Mouse (Mus musculus) urinary bladder, adult 18-20 months (tissue): ENCODE measurements at regions not wholly inside any gene's neighbourhood (a gene's known extent, or its start where the extent isn't known, plus 50 kb on each side); places are given as distances from the start of the nearest gene placed in this dataset.
A peak's percentile ranks its signal among the peaks of the same experiment; 100 is the strongest.
"Not testable (repeated sequence)": the region's sequence is repeated elsewhere in the genome, so short reads cannot be mapped to it uniquely, and the experiment has no call there.

ENCODE experiments used
- DNase-seq, 2 experiments: peaks; one replicate each; pipeline ENCODE4 v3.0.0; 2022; ENCODE audit warnings: low spot score in 2 of 2, mixed read lengths in 2 of 2

DNA sequence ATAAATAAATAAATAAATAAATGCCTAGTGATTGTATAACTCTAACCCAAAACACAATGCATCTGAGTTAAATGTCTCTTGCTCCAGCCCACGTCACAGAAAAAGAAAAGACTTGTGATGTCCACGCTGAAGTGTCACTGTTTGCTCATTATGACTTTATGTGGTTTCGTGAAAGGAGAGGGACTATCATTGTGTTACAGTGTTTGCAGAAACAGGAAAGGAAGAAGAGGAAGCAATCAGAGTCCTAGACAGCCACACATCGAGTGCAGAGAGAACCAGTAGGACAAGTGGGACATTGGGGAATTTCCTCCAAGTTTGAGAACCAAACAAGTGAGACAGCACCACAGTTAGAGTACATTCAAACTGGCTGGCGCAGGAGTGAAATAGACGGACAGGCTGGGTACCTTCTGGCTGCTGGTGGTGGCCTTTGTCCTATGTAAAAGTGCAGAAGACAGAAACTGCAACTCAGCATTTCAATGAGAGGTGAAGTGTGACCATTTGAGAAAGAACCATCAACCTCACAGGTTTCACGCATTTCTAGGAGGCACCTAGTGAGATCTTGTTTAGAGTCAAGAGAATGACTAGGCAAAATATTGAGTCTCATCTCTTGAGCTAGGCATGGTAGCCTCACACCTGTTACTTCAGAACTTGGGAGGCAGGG, 59.6 kb downstream of the Fasl start:
- no peak for DNase-seq

- DNase-seq: not testable (repeated sequence)
Observed at GRCm38 (mm10) chr1:161727357-161727756, 60.9 kb downstream of the Fasl start.

DNA sequence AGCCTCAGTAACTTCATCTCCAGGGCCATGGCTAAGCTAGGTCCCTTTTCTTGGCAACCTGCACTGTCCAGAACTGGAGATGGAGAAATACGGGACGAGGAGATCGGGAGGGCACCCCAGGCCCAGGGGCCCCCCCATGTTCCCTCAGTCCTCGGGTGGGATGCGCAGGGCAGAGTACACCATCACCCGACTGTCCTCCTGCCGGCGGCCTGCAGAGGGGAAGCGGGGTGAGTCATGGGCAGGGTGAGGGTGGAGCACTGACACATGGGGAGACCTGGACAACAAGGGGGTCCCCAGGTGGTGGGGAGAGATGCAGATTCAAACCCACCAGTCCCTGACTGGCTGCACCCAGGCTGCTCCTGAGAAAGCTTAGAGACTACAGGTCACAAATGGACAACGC, 62.2 kb downstream of the Fasl start:
- not testable (repeated sequence) for DNase-seq

DNA sequence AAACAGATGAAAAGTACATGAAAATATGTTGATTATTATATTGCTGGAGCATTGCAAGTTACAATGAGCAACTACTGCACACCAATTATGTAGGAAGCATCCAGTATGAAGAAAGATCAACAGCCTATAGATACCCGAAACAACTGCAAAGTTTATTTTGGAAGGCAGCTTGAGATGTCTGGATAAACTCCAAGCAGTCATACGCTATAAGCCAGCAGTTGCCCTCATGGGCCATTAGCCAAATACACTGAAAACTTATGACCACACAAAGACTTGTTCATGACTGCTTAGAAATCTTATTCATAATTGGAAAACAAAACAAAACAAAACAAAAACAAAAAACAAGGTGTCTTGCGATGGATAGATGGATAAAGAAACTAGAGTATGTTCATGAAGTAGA, 68.4 kb downstream of the Fasl start:
- DNase-seq: no peak

DNA sequence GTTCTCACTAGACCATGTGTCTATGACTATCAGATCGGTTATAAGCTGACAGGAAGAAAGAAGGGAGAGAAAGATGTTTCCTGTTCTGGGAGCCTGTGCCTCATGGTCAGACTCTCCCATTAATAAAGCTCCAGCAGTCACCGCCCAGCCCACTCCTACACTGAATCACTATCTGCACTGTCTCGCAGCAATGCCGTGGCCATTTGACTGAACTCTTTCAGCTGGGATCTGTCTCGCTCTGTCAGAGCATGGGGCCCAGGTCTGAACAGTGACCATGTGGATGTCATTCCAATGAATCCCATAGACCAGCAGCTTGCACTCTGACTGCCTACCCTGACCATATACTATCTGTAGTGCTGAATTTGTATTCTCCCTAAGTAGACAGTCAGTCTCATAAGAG, 70.0 kb downstream of the Fasl start:
- no peak for DNase-seq

GRCm38 (mm10) chr1:161712918-161713317, 75.4 kb downstream of the Fasl start:
- no peak for DNase-seq

GRCm38 (mm10) chr1:161712283-161712682, 76.0 kb downstream of the Fasl start:
- DNase-seq: no peak

- no peak for DNase-seq
Observed at GRCm38 (mm10) chr1:161707049-161707448, 81.2 kb downstream of the Fasl start.

- no peak for DNase-seq
Observed at GRCm38 (mm10) chr1:161704961-161705360, 83.3 kb downstream of the Fasl start.

GRCm38 (mm10) chr1:161704527-161704926, 83.8 kb downstream of the Fasl start:
- DNase-seq: no peak

- DNase-seq: no peak
Observed at GRCm38 (mm10) chr1:161695886-161696285, 92.4 kb downstream of the Fasl start.

DNA sequence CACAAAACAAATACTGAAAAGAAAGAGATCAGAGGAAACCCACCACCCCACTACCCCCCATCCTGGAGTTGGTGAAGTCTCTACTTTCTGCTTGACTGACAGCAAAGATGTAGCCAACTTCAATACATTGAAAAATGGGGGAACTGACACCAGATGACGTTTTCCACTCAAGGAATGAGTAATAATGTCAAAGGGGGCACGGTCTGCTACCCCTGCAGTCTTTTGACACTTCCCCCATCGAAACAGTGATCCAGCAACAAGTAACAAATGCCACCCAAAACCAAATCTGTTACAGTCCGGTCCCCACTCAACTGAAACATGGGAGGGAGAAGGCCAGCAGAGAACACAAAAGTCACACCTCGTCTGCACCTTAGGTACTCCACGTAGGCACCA, 94.5 kb downstream of the Fasl start:
- no peak for DNase-seq

- no peak for DNase-seq
Observed at GRCm38 (mm10) chr1:161692836-161693767, 95.2 kb downstream of the Fasl start.

- DNase-seq: no peak
Observed at GRCm38 (mm10) chr1:161688946-161689345, 99.3 kb downstream of the Fasl start.

GRCm38 (mm10) chr1:161687548-161687947, 100.7 kb downstream of the Fasl start:
- DNase-seq: peak; percentile 13 to 39

- DNase-seq: no peak
Observed at GRCm38 (mm10) chr1:161680558-161680957, 107.7 kb downstream of the Fasl start.

GRCm38 (mm10) chr1:161670937-161671336, 117.4 kb downstream of the Fasl start:
- no peak for DNase-seq

DNA sequence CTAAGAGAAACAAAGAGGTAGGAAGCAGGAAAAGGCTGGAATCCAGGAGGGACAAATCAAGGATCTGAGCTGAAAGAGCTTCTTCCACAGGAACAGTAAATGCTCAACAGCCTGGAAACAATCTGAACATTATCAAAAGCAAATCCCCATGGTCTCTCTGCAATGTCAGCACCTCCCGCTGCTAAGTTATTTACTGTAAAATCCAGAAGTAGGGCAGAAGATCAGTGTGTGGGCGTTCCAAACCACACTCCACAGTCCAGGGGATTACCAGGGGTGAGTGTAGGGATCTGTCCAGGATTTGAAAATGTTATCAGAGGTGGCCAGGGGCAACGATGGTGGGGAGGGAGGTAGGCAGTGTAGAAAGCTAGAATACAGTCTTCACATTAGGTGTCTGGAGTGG, 124.0 kb downstream of the Fasl start:
- DNase-seq: no peak

- DNase-seq: no peak
Observed at GRCm38 (mm10) chr1:161663351-161663750, 124.9 kb downstream of the Fasl start.

GRCm38 (mm10) chr1:161662241-161662640, 126.1 kb downstream of the Fasl start:
- DNase-seq: no peak

DNA sequence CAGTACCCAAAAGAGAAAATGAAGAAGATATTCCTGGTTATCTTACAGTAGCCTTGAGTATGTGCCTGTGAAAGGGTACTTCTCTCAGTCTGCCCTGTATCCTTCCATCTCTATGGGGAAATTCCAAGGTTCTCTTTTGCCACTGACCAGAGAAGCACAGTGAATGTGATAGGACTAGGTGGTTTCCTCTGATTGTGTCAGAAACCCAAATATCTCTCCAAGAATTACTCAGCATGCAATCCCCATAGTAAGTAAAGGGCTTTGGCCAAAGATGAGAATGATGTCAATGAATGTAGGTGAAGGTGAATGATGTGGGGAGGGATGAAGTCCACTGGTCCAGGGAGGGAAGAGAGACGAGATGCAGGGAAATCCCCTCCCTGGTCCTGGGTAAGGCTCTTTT, 130.8 kb downstream of the Fasl start:
- DNase-seq: no peak

DNA sequence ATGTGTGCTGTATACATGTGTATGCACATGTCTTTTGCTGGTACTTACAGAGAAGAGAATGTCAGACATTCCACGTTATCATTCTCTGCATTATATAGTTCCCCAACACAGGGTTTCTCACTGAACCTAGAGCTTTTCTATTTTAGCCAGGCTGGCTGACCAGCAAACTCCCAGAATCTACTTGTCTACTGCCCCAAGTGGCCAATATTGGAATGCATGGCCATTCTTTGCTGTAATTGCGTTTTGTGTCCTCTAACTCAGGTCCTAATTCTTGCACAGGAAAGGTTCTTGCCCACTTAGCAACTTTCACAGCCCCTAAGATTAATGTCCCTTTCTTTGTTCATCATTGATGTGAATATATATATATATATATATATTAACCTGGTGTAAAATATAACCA, 138.9 kb downstream of the Fasl start:
- no peak for DNase-seq

DNA sequence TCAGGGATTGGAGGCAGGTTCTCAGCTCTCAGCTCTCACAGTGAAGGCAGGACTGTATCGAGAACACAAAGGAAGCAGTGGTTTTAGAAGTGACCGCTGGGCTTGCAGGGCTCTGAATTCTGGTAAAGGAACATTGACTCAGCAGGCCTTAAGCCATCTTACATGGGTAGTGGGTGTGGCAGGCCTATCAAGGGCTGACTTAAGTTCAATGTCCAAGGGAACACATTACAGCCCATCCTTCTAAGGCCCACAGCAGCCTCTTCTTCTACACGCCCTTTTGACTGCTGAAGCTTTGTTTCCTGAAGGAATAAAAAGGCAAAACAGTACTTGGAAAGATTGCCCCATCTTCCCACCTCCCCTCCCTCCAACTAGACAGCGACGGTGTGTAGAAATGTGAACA, 137.6 kb downstream of the Tnfsf18 start:
- DNase-seq: no peak
